Mouse (Mus musculus): Measurements from ENCODE around the gene Itih4. TPM values are rescaled to one million over a fixed set of nuclear protein-coding genes. Genes with fewer than 3 reads are reported as not detected.

Itih4 gene
- polyA plus RNA-seq, 1 experiment = 43.4 TPM

GRCm38 (mm10) chr14:30862368-30862767 is 23.9 kb upstream of the Itih4 start:
- H3K4me1 ChIP-seq (ENCODE audit: control insufficient read depth, insufficient read depth, low read length) = peaks cover 11% of the 10 kb centered on the region
- DNase-seq = no peak
- TF ChIP-seq CTCF (IDR thresholded peaks at IDR 0.05; ENCODE audit: insufficient read depth, low read length) (no peak), POLR2A (IDR thresholded peaks at IDR 0.05; ENCODE audit: borderline replicate concordance, extremely low read depth, low read depth, low read length) (no peak)
- 65% methylated on average over 9 of the region's 9 CpGs for WGBS
- no peak overlapping the region for H3K4me3 ChIP-seq (replicated peaks; ENCODE audit: extremely low read depth, low read depth, low read length)

GRCm38 (mm10) chr14:30865311-30865710 is 21.0 kb upstream of the Itih4 start:
- peak; percentile 52; the same call in 1 of the 2 replicates for TF ChIP-seq CTCF (IDR thresholded peaks at IDR 0.05; ENCODE audit: insufficient read depth, low read length)
- no peak for TF ChIP-seq POLR2A (IDR thresholded peaks at IDR 0.05; ENCODE audit: borderline replicate concordance, extremely low read depth, low read depth, low read length)
- Histone ChIP-seq H3K4me3 (replicated peaks; ENCODE audit: extremely low read depth, low read depth, low read length) (no peak overlapping the region), H3K4me1 (ENCODE audit: control insufficient read depth, insufficient read depth, low read length) (peaks cover 23% of the 10 kb centered on the region)
- 67% methylated on average over 3 of the region's 3 CpGs for WGBS
- no peak for DNase-seq

GRCm38 (mm10) chr14:30867042-30867441 is 19.2 kb upstream of the Itih4 start:
- Histone ChIP-seq H3K4me3 (replicated peaks; ENCODE audit: extremely low read depth, low read depth, low read length) (no peak overlapping the region), H3K4me1 (ENCODE audit: control insufficient read depth, insufficient read depth, low read length) (peaks cover 20% of the 10 kb centered on the region)
- no peak for TF ChIP-seq POLR2A (IDR thresholded peaks at IDR 0.05; ENCODE audit: borderline replicate concordance, extremely low read depth, low read depth, low read length)
- TF ChIP-seq CTCF (IDR thresholded peaks at IDR 0.05; ENCODE audit: insufficient read depth, low read length) = peak; percentile 96
- peak; percentile 72 for DNase-seq
- 20% methylated on average over 5 of the region's 5 CpGs for WGBS

- 76% methylated on average over 10 of the region's 10 CpGs for WGBS
- no peak overlapping the region for H3K4me3 ChIP-seq (replicated peaks; ENCODE audit: extremely low read depth, low read depth, low read length)
- H3K4me1 ChIP-seq (ENCODE audit: control insufficient read depth, insufficient read depth, low read length) = peaks cover 17% of the 10 kb centered on the region
- DNase-seq = no peak
- TF ChIP-seq POLR2A (IDR thresholded peaks at IDR 0.05; ENCODE audit: borderline replicate concordance, extremely low read depth, low read depth, low read length) = no peak
Measured at GRCm38 (mm10) chr14:30868826-30869225, 17.4 kb upstream of the Itih4 start.

- WGBS = 68% methylated on average over 8 of the region's 8 CpGs
Measured at GRCm38 (mm10) chr14:30869391-30869801, 16.9 kb upstream of the Itih4 start.

GRCm38 (mm10) chr14:30870206-30871147 is 15.8 kb upstream of the Itih4 start:
- Histone ChIP-seq H3K4me1 (ENCODE audit: control insufficient read depth, insufficient read depth, low read length) (peaks cover 18% of the 10 kb centered on the region), H3K4me3 (replicated peaks; ENCODE audit: extremely low read depth, low read depth, low read length) (no peak overlapping the region)
- WGBS = 64% methylated on average over 25 of the region's 25 CpGs
- no peak for TF ChIP-seq POLR2A (IDR thresholded peaks at IDR 0.05; ENCODE audit: borderline replicate concordance, extremely low read depth, low read depth, low read length)
- TF ChIP-seq CTCF (IDR thresholded peaks at IDR 0.05; ENCODE audit: insufficient read depth, low read length) = no peak
- DNase-seq = no peak

More at GRCm38 (mm10) chr14:30869391-30869801, 16.9 kb upstream of the Itih4 start:
- peak; percentile 49 for DNase-seq
- Histone ChIP-seq H3K4me1 (ENCODE audit: control insufficient read depth, insufficient read depth, low read length) (peaks cover 17% of the 10 kb centered on the region), H3K4me3 (replicated peaks; ENCODE audit: extremely low read depth, low read depth, low read length) (no peak overlapping the region)
- TF ChIP-seq CTCF (IDR thresholded peaks at IDR 0.05; ENCODE audit: insufficient read depth, low read length) = no peak
- no peak for TF ChIP-seq POLR2A (IDR thresholded peaks at IDR 0.05; ENCODE audit: borderline replicate concordance, extremely low read depth, low read depth, low read length)

GRCm38 (mm10) chr14:30874095-30874700 is 12.1 kb upstream of the Itih4 start:
- WGBS = 70% methylated on average over 18 of the region's 18 CpGs
- Histone ChIP-seq H3K4me1 (ENCODE audit: control insufficient read depth, insufficient read depth, low read length) (peaks cover 23% of the 10 kb centered on the region), H3K4me3 (replicated peaks; ENCODE audit: extremely low read depth, low read depth, low read length) (no peak overlapping the region)
- no peak for TF ChIP-seq POLR2A (IDR thresholded peaks at IDR 0.05; ENCODE audit: borderline replicate concordance, extremely low read depth, low read depth, low read length)
- TF ChIP-seq CTCF (IDR thresholded peaks at IDR 0.05; ENCODE audit: insufficient read depth, low read length) = no peak
- no peak for DNase-seq

GRCm38 (mm10) chr14:30875130-30875865 is 11.0 kb upstream of the Itih4 start:
- 65% methylated on average over 12 of the region's 12 CpGs for WGBS
- Histone ChIP-seq H3K4me3 (replicated peaks; ENCODE audit: extremely low read depth, low read depth, low read length) (no peak overlapping the region), H3K4me1 (ENCODE audit: control insufficient read depth, insufficient read depth, low read length) (peaks cover 14% of the 10 kb centered on the region)
- peak; percentile 36 for DNase-seq
- TF ChIP-seq POLR2A (IDR thresholded peaks at IDR 0.05; ENCODE audit: borderline replicate concordance, extremely low read depth, low read depth, low read length) = no peak
- no peak for TF ChIP-seq CTCF (IDR thresholded peaks at IDR 0.05; ENCODE audit: insufficient read depth, low read length)

- H3K4me1 ChIP-seq (ENCODE audit: control insufficient read depth, insufficient read depth, low read length) = peaks cover 12% of the 10 kb centered on the region
- no peak overlapping the region for H3K4me3 ChIP-seq (replicated peaks; ENCODE audit: extremely low read depth, low read depth, low read length)
- WGBS = 62% methylated on average over 9 of the region's 9 CpGs
- TF ChIP-seq POLR2A (IDR thresholded peaks at IDR 0.05; ENCODE audit: borderline replicate concordance, extremely low read depth, low read depth, low read length) (no peak), CTCF (IDR thresholded peaks at IDR 0.05; ENCODE audit: insufficient read depth, low read length) (no peak)
- no peak for DNase-seq
Measured at GRCm38 (mm10) chr14:30875955-30876354, 10.3 kb upstream of the Itih4 start.
